Mouse (Mus musculus) gastrocnemius, postnatal 25 days (tissue): ENCODE measurements at regions not wholly inside any gene's neighbourhood (a gene's known extent, or its start where the extent isn't known, plus 50 kb on each side); places are given as distances from the start of the nearest gene placed in this dataset.
A peak's percentile ranks its signal among the peaks of the same experiment; 100 is the strongest.

Experiments
- DNase-seq: peaks from one replicate; pipeline ENCODE4 v3.0.0; 2022

- no peak for DNase-seq
Measured at GRCm38 (mm10) chr13:37572983-37573382, 205.2 kb upstream of the Rreb1 start.

- no peak for DNase-seq
Measured at GRCm38 (mm10) chr13:37579231-37579630, 199.0 kb upstream of the Rreb1 start.

DNA sequence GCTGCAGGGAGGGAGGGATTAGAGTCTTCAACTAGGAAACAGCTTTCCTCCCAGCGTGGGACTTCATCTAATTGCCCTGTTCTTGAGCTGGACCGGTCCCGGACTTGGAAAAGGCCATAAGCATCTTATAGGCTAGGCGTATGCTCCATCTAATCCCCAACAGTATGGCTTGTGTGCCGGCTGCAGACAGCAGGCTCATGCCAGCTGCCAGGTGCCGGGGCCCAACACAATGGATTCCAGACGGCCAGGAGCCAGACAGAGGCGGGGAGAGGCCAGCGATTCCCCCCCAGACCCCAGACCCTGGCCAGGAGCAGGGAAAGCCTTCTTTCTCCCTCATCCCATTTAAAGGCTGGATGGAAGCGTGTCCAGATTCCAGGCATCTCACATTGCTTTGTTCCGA, 198.4 kb upstream of the Rreb1 start:
- DNase-seq: no peak

DNA sequence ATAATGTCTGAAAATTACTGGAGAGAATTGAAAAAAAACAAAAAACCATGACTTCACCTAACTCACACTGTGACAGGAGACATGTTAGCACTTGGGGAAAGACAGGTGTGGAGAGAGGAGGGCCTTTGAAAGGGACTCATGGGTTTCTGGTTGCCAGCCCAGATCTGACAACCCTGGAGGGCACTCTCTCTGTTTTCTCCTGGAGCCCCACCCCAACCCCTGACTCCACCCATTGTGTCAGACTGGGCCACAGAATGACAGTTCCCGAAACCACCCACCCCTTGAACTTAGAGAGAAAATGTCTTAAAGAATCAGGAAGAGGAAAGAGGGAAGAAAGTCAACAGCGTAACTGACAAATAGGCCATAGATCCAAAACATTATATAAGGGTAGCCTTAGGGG, 197.4 kb upstream of the Rreb1 start:
- no peak for DNase-seq

DNA sequence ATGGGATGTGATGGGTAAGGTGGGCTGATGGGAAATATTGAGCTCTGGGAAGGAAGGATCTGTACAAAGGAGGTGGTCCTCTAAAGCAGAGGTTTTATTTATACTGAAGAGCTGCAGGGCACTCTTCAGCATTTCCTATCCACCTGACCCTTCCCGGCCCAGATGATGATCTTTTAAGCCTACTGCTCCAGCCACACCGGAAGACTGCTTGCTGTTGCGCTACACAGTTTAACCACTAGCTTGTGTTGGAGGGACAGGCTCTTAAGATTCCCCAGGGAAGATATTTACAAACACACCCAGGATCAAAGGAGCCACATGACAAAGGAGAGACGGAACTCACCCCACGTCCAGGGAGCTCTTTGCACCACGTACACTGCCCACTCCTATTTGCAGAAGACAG, 196.8 kb upstream of the Rreb1 start:
- no peak for DNase-seq

DNA sequence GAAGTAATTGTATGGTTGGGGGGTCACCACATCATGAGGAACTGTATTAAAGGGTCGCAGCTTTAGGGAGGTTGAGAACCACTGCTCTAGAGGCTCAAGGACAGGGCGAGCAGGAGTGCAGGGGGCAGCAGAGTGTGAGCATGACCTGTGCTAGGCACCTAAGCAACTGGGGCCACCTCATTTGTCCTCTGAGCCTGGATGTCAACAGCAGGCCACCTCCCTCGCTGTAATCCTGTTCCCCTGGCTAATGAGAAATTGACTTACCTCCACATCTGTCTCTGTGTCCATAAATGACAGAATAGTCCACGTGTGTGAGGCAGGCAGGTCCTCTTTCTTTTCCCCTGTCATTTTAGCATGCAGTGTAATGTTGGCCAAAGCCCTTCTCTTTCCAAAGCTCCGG, 192.7 kb upstream of the Rreb1 start:
- no peak for DNase-seq

GRCm38 (mm10) chr13:37586511-37586910, 191.7 kb upstream of the Rreb1 start:
- no peak for DNase-seq

DNA sequence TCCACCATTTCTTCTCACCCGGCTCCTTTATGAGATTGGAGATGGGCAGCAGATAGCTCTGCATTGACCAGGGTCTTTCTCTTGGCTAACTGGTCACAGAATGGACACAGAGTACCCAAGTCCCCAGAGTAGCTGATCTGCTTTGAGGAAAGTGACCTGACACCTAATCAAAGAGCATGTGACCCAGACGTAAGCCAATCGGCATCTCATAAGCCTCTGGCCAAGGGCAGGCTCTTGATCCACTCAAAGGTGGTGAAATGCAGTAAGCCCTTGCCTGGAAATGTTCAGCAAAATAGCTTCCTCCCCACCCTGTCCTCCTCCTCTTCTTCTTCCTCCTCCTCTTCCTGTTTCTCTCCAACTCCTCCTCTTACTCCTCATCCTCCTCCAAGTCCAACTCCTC, 190.3 kb upstream of the Rreb1 start:
- no peak for DNase-seq

- peak; percentile 21 for DNase-seq
Measured at GRCm38 (mm10) chr13:37588528-37589176, 189.5 kb upstream of the Rreb1 start.

DNA sequence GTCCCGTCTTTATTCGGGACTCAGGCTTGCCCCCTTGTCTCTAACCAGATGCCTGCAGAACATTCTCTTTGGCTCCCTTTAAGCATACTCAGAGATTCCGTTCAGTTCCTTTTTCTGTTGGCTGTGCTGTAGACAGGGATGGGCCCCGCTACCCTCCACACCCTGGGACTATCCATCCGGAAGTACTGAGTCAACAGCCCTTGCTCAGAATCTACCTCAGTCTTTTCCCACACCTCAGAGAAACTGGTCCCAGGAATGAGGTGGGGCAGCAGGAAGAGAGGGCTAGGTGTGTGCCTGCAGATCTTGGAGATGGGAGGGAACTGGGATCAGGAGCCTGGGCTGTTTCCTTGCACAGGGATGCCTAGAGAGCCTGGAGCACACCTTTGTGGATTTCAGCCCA, 186.1 kb upstream of the Rreb1 start:
- DNase-seq: no peak

DNA sequence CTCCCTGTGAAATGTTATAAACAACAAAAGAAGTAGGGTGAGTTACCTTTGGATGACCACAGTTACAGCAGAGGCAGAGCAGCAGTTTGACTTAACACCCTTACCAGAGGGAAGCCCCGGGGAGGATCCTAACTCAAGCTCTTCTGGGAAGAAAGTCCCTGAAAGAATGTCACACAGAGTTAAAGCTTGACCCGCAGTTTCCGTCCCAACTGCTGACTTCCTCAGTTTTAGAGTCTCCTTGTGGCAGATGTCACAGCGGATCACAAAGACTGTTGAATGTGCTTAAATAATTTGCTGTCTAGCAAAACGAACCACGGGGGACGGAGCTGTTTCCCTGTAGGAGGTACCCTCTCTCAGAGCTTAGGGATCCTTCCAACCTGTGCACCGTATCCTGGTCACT, 183.0 kb upstream of the Rreb1 start:
- no peak for DNase-seq

GRCm38 (mm10) chr13:37597575-37597974, 180.6 kb upstream of the Rreb1 start:
- no peak for DNase-seq

DNA sequence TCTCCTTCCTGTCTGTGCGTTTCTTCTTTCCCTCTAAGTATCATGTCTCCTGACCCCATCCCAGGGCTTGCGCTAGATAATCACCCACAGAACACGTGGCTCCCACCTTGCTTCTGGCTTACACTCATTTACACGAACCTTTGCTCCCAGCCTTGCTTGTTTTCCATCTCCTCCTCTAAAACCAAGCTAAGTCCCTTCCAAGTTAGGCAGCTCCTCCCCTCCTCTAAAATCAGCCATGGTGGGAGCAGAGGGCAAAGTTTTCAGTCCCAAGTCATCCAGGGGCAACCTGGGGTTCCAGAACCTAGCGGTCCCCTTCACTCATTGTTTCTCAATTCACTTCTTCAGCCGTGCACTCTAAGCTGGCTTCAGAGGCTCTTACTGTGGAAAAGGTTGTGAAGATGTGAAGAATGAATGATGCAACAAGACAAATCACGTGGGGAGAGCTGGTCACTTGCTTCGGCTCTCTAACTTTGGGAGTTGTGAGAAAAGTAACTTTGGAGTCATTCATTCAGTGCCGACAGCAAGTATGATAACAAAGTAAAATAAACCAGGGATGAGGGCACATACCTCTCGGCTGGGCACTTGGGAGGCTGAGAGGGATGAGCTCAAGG, 179.9 kb upstream of the Rreb1 start:
- DNase-seq: no peak

GRCm38 (mm10) chr13:37599679-37600078, 178.5 kb upstream of the Rreb1 start:
- DNase-seq: no peak

- no peak for DNase-seq
Measured at GRCm38 (mm10) chr13:37600172-37600571, 178.0 kb upstream of the Rreb1 start.

DNA sequence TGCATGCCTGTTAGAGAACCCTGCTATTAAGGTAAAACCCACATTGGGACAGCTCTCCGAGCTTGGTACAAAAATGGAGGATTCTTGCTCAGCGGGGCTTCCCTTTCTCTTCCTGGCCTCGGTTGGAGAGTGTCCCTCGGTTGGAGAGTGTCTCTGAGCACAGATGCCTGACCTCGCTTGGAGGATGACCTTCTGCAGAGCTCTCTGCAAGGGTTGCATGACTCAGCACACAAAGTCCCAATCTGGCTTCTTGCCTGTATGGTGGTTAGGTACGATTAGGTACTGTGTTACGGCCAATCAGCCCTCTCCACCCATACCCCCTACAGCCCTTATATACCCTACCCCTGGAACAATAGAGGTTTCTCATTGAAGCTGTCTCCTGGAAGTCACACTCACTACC, 177.1 kb upstream of the Rreb1 start:
- no peak for DNase-seq

- DNase-seq: no peak
Measured at GRCm38 (mm10) chr13:37602256-37602655, 175.9 kb upstream of the Rreb1 start.

GRCm38 (mm10) chr13:37603226-37603994, 174.8 kb upstream of the Rreb1 start:
- no peak for DNase-seq

DNA sequence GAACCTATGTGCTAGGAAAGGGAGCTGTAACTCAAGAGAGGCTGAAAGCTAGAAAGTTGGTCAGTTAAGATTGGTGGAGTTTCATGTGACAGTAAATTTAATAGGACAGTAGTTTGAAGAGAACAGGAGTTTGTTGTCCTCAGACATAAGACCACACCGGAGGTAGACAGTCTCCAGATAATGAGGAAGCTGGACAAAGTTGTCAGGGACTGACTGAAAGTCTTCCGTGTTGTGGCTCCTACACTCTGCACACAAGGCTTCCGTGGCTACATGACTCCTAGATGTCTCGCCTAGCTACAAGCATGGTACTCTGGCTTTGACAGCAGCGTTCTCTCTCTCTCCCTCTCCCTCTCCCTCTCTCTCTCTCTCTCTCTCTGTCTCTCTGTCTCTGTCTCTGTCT, 171.9 kb upstream of the Rreb1 start:
- no peak for DNase-seq

- DNase-seq: no peak
Measured at GRCm38 (mm10) chr13:37609085-37609484, 169.1 kb upstream of the Rreb1 start.

- no peak for DNase-seq
Measured at GRCm38 (mm10) chr13:37611387-37611786, 166.8 kb upstream of the Rreb1 start.

DNA sequence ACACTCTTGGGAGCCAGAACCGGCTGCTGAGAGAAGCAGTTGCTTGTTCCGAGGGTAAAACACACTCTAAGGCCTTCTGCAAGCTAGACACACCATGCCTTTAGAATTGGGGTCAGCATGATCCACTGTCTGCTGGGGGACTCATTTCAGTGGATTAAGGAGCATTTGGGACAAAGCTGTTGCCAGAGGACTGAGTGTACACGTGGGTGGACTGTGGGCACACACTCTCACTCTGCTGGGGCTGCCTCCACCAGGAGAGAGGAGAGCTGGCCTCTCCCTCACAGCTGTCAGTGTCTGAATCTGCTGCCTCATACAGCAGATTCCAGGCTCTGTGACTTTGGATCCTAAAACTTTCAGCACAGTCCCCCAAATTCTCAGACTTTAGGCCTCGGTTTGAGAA, 161.2 kb upstream of the Rreb1 start:
- DNase-seq: no peak

DNA sequence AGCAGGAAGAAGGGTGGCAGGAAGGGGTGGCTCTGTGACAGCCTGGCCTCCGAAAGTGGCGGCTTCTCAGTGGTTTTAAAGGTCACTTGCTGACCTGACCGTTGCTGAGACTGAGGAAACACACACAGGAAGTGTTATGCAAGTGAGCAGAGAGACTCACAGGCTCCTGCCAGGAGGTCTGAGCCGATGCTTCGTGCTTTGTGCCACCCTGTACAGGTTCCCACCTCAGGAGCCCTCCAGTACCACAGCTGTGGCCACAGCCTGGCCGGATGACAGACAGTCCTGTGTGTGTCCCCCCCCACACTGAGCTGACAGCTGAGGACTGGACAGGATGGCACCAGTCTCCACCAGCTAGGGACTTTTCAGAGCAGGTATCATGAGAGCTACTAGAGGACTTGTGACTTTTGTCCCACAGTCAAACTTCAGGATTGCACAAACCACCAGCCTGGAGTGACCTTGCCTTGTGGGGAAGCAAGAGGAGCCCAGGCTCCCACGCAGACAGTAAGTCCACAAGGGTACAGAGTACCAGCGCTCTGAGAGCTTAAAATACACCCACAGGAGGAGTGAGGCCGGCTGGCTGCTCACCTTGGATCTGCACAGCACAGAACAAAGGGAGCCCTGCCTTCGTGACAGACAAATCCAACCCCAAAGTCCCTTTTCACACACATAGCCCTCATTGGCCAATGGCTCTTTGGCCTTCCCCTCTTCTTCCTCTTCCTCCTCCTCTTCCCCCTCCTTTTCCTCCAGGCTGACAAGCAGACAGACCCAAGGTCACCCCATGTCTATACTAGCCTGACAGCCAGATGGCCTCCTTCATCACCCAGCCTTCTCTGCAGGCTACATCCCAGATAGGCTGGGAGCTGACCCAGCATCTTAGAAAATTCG, 158.1 kb upstream of the Rreb1 start:
- peak; percentile 38 for DNase-seq
